Mouse (Mus musculus) layer of hippocampus, adult 2 months (tissue): ENCODE data around the gene Scaf8. TPM values are rescaled to one million over a fixed set of nuclear protein-coding genes. Genes with fewer than 3 reads are reported as not detected.

Experiments used
- DNase-seq, 2 experiments: peaks; one replicate each; pipeline ENCODE4 v3.0.0; 2022; ENCODE audit warnings: low spot score in 2 of 2
- H3K27ac ChIP-seq: fragments of 200-600 bp; 2 replicates; pipeline ENCODE4 v1.8.1; 2022
- H3K4me3 ChIP-seq: fragments of 200-600 bp; 2 replicates; pipeline ENCODE4 v1.8.1; 2022; ENCODE audit warnings: mild to moderate bottlenecking
- CTCF ChIP-seq: fragments of 200-600 bp; conservative IDR thresholded peaks from 2 replicates; pipeline ENCODE4 v1.8.1; 2022; ENCODE audit warnings: antibody characterized with exemption, mild to moderate bottlenecking, moderate library complexity
- total RNA-seq, 2 experiments: library from RNA; stranded (reverse); gene quantifications; 2 replicates each; pipeline ENCODE4 v1.2.3; 2021

Scaf8 gene
- total RNA-seq, 2 experiments from 2014 or later: 61.1 to 62.4 TPM

DNA sequence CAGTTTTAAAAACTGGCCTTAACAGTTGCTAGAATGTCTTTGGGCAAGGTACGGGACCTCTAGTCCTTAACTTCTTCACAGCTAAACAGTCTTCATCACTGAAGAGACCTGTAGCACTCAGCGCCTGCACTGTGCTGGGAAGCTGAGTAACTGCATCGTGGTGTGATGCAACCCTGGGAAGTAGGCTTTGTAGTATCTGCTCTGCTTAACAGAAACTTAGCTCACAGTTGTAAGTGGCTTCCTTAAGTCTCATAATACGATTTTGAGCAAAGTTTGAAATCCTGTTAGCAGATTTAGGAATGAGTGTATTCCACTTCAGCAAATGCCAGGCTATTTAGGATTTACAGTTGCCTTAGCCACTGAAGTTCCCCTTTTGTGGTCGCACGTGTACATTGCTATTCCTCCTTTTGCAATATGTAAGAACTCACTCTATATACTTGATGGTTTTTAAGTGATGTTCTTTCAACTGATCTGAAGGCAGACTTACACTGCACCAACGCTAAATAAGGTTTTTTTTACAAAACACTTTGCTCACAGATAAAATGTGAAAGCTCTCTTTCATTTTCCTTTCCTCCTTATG, 90.1 kb downstream of the Scaf8 start:
- Histone ChIP-seq H3K27ac (no peak overlapping the region), H3K4me3 (no peak overlapping the region)
- no peak for TF ChIP-seq CTCF
- no peak for DNase-seq

DNA sequence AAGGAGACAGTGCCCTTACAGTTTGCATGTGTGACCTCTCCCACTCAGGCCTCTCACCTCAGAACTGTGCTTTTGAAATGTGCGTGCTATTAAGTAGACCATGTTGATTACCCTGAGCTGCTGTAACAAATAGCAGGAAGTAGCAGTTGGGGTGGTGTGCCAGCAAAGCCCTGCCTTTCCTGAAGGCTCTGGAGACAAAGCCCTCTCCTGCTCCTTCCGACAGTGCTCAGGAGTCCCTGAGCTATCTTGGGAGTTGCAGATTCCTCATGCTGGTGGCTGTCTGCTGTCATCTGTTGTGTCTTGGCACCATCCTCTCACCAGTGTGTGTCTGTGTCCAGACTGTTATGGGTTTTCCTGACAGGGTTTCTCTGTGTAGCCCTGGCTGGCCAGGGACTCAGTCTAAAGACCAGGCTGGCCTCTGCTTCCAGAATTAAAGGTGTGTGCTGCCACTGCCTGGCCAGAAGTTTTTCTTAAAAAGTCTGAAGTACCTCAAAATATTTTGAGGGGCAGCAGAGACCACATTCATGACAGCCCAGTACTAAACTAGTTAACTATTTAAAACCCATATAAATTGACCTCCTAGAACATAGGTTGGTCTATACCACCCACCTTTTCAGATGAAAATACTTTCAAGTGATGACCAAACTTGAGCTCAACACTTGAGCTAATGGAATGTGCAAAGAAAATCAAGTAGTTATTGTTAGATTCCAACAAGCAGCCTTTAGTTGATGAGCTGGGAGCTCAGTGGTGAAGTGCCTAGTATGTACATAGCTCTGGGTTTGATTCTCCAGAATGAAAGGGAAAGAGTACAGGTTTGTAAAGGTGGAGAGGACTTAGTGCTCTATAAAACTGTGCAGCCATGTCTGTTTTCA, 92.0 kb downstream of the Scaf8 start:
- H3K27ac ChIP-seq: peak overlapping the region; percentile 9; the same call in 1 of the 2 replicates
- TF ChIP-seq CTCF: 0 out of 2 replicates have a peak, but pooled peaks have one; percentile 12
- DNase-seq: no peak
- H3K4me3 ChIP-seq: no peak overlapping the region

DNA sequence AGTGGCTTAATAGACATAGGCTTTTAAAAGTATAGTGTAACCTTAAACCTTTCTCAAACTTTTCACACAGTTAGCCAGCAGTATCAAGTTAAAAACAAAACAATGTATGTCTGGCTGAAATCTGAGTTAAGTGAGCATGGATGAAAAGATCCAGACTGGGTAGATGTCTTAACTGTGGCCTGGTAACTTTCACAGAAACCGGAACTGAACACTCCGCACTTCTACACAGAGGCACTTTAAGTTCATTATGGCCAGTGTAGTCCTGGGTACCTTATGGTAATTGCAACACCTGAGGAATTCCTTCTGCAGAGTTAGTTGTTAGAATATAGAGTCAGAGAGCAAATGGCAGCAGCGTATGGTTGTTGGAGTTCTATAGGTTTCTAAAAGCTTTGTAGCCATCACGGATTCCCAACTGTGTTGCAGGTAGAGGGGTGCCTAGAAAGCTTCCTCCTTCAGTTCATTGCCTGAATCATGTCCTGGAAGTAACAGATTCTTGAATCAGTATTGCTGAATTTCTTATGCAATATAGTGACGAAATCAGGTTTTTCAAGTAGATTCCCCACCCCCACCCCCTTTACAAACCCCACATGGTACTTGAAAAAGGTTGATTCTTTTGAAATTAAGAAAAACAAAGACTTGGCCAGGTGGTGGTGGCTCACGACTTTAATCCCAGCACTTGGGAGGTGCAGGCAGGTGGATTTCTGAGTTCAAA, 92.9 kb downstream of the Scaf8 start:
- no peak overlapping the region for H3K4me3 ChIP-seq
- TF ChIP-seq CTCF: no peak
- 0 out of 2 replicates have a peak overlapping the region, but pooled peaks have one; percentile 19 for H3K27ac ChIP-seq
- DNase-seq: no peak

DNA sequence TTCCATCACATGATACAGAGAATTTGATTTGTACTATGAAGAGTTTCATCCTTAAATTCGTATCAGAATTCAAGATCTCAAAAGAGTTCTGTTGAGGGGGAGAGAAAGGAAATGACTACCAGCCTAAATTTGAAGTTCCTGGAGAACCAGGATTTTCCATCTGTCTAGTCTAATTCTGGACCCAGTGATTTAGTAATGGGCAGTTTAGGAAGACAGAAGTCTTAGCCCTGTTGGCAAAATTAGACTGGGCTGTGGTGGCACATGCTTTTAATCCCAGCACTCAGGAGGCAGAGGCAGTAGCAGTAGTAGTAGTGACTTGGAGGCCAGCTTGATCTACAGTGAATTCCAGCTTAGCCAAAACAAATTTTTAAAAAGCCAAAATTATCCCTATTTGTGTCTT, 93.7 kb downstream of the Scaf8 start:
- no peak for DNase-seq
- no peak for TF ChIP-seq CTCF
- Histone ChIP-seq H3K4me3 (no peak overlapping the region), H3K27ac (0 out of 2 replicates have a peak overlapping the region, but pooled peaks have one; percentile 12)

DNA sequence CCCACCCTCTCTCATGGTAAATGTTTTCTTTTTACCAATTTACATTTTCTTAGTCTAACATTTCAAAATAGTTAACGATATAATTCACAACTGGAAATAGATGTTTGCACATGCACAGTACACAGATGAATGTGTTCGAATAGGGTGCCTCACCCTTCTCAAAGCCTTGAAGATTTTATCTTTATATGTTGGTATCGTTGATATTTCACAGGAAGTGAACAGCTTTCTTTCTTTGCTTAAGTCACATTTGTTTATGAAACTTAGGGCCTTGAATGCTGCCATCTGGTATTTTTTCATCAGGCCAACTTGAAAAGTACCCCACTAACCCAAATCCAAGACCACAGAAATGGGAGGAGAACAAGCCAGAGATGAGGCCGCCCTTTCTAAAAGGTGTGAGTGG, 94.8 kb downstream of the Scaf8 start:
- 0 out of 2 replicates have a peak overlapping the region, but pooled peaks have one; percentile 10 for H3K27ac ChIP-seq
- no peak overlapping the region for H3K4me3 ChIP-seq
- TF ChIP-seq CTCF: no peak
- no peak for DNase-seq

DNA sequence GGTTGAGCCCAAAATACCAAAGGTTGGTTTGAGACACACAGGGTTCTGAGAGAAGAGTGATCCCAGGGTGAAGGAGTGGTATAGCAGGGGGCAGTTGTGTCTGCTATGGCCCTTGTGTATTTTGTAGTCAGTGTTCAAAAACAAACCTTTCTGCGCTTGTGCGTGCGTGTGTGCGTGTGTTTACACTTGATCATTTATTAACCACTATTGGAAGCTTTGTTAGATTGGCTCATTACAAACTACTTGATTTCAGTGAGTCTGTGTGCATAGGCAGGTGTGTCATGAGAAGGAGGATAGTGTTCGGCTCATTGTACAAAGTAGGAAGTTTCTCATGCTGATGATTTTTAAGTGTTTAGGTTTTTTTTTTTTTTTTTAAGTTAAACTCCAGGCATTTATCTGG, 95.4 kb downstream of the Scaf8 start:
- DNase-seq: no peak
- no peak for TF ChIP-seq CTCF
- H3K4me3 ChIP-seq: no peak overlapping the region
- 0 out of 2 replicates have a peak overlapping the region, but pooled peaks have one; percentile 10 for H3K27ac ChIP-seq

DNA sequence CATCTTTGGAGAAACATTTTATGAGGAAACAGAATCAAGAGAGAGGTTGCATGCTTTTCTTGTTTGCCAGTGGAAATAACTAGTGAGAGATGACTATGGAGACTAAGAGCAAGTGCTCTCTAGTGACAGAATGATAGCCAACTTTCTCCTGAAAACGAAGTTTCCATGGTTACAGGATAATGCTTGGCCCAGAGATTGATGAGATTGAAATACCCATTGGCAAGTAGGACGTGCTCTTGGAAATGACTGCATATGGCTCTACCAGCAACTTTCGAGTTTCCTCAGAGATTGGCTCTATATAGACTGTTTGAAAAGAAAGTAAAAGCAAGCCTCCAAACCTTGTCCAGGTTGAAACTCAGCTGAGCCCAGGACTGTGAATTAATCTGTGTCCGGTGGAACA, 97.3 kb downstream of the Scaf8 start:
- Histone ChIP-seq H3K4me3 (no peak overlapping the region), H3K27ac (peak overlapping the region; percentile 46; the same call in 1 of the 2 replicates)
- DNase-seq: peak in 1 of 2 experiments; percentile 53
- TF ChIP-seq CTCF: no peak

DNA sequence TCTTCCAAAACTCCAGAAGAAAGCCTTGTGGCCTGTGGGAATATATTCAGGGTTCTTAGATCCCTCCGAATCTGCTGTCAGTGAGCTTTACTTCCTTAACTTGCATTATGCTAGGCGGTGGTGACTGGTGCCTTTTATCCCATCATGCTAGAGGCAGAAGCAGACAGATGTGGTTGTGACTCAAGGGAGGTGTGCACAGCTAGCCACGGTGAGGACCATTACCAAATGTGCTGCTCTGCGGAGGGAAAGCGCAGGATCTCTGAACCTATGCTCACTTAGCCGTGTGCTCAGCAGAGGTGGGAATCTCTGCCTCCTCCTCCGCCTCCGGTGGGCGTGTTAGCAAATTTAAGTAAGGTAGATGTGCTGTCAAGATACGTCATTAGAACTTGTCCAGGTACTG, 98.1 kb downstream of the Scaf8 start:
- no peak overlapping the region for H3K4me3 ChIP-seq
- no peak for DNase-seq
- TF ChIP-seq CTCF: no peak
- H3K27ac ChIP-seq: peak overlapping the region; percentile 46; the same call in 1 of the 2 replicates

DNA sequence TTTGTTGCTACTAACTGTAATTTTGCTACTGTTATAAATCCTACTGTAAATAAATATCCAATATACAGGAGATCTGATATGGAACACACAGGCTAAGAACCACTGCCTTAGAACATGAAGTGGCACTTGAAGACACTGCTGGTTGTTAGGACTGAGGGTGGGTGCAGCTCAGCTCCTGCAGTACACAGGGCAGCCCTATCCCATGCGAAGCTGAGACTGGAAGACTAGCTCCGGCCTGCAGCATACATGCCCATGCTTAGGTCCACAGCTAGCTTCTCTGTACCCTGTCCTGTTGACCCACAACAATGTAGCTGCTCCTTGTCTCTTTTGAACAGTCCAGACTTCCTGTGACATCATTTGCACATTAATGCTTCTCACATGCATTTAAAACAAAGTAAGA, 100.1 kb downstream of the Scaf8 start:
- peak overlapping the region; percentile 39; the same call in 1 of the 2 replicates for H3K27ac ChIP-seq
- no peak overlapping the region for H3K4me3 ChIP-seq
- TF ChIP-seq CTCF: no peak
- no peak for DNase-seq

DNA sequence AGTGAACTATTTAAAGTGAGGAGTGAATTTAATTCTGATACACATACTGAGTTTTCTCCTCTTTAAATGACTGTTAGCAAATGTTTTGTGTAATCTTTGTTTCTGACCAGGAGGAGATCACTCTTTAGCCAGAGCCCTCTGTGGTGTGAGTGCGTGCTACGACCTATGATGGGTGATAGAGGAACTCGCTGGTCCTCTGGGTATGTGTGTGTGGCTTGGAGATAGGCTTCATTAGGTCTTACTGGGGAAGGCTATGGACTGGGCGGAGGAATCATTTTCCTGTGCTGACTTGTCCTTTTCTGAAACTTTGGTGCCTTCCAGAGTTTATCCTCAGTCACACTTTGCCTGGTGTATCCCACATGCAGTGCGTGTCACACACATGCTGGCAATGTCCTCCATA, 102.3 kb downstream of the Scaf8 start:
- no peak for DNase-seq
- Histone ChIP-seq H3K4me3 (no peak overlapping the region), H3K27ac (peak overlapping the region; percentile 61; the same call in 1 of the 2 replicates)
- TF ChIP-seq CTCF: no peak

DNA sequence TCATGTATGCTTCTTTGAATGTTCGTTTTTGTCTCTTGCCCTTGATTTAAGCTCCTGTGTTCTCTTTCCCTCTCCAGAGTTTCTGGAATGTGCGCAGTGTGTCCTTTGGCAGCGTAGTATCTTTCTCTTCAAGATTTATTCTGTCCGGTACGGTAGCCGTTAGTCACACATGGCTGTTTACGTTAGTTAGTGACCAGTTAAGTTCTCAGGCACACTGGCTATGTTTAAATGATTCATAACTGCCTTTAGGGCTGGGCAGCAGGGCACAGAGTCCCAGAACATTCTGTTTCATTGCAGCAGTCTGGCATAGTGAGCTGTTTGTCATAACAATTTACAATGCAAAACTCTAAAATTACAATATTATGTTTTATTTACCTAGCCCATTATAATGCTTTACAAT, 103.6 kb downstream of the Scaf8 start:
- TF ChIP-seq CTCF: no peak
- Histone ChIP-seq H3K4me3 (no peak overlapping the region), H3K27ac (peak overlapping the region; percentile 85)
- DNase-seq: no peak

DNA sequence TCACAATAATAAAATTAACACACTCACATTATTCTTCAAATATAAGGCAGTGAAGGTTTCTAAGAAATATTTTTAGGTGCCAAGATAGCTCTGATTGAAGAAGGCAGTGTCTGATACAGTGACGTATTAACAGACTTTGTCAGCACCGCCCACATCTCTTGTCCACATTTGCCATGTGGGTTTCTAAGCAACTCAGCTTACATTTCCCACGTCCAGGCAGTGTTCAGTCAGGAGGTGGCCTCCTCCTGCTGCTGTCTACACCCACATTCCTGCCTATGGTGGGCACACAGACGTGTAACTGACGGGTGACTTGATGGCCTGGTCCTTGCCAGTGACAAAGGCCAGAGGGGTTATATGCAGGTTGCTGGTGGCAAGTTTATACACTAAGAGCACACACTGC, 104.1 kb downstream of the Scaf8 start:
- peak overlapping the region; percentile 85 for H3K27ac ChIP-seq
- no peak for TF ChIP-seq CTCF
- peak; percentile 50 to 73 for DNase-seq
- H3K4me3 ChIP-seq: no peak overlapping the region

DNA sequence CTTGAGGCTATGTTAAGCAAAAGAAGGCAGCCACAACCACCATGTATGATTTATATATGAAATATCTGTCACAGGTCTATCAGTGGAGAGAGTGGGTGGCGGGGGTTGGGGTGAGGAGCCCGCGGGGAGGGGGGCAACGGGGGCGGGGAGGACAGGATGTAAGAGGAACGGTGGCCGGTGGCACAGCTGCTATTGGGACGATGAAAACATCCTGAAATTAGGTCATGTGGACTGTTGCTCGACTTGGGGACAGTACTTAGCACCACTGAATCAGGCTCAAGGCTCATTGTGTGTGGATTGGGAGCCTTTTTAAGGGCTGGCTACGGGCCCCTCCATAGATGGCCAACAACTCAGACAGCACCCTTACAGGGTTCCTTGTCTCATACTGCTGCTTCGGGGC, 105.4 kb downstream of the Scaf8 start:
- Histone ChIP-seq H3K4me3 (no peak overlapping the region), H3K27ac (peak overlapping the region; percentile 85)
- TF ChIP-seq CTCF: no peak
- no peak for DNase-seq
